Mouse (Mus musculus): ENCODE results near the gene Pml. TPM values are rescaled to one million over a fixed set of nuclear protein-coding genes. Genes with fewer than 3 reads are reported as not detected.
"Not testable (repeated sequence)": the region's sequence is repeated elsewhere in the genome, so short reads cannot be mapped to it uniquely, and the experiment has no call there.

Gene Pml
- polyA plus RNA-seq, 1 experiment: 24.3 TPM

DNA sequence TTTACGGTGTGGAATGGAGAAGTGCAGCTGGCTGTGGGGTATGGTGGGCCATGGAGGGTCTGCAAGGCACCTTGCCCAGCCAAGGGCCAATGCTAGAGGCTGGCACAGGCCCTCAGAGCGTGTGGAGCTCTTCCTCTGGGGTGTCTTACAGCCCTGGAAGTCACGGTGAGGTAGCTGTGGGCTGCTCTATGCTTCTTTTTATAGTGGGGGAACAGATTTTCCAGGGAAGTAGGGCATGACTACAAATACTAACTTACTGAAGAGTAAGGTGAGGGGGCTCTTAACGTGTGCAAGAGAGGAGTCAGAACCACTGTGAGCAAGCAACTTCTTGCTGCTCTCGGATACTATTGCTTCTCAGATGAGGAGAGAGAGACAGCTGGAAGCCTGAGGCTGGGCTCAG, 12.9 kb upstream of the Pml start:
- no peak overlapping the region for H3ac ChIP-seq (ENCODE audit: control insufficient read depth, insufficient read length, low read depth)
- H3K79me3 ChIP-seq (ENCODE audit: low read depth): no peaks in the 10 kb centered on the region
- H3K79me2 ChIP-seq (ENCODE audit: control insufficient read depth, insufficient read depth): no peaks in the 10 kb centered on the region
- no peak for TF ChIP-seq MYOD1 (IDR thresholded peaks at IDR 0.05; ENCODE audit: control insufficient read depth, insufficient read length, low read depth)
- no peak for TF ChIP-seq FOSL1 (IDR thresholded peaks at IDR 0.05; ENCODE audit: insufficient read depth, low read length, poor library complexity, severe bottlenecking)
- TF ChIP-seq MAX (IDR thresholded peaks at IDR 0.05): no peak
- TF ChIP-seq USF1 (IDR thresholded peaks at IDR 0.05; ENCODE audit: low read depth): no peak
- no peak for TF ChIP-seq MYOG (IDR thresholded peaks at IDR 0.05; ENCODE audit: control insufficient read depth, extremely low read depth, insufficient read length)
- no peak for TF ChIP-seq CEBPB (IDR thresholded peaks at IDR 0.05; ENCODE audit: low read depth)
- no peak for TF ChIP-seq CTCF (IDR thresholded peaks at IDR 0.05; ENCODE audit: control insufficient read depth, insufficient read depth, insufficient read length)
- no peak overlapping the region for H3K4me3 ChIP-seq (ENCODE audit: insufficient read depth, poor library complexity, severe bottlenecking)
- no peaks in the 10 kb centered on the region for H3K27me3 ChIP-seq (ENCODE audit: control insufficient read depth, insufficient read depth, insufficient read length)
- H3K36me3 ChIP-seq (ENCODE audit: control insufficient read depth, insufficient read depth): no peaks in the 10 kb centered on the region

DNA sequence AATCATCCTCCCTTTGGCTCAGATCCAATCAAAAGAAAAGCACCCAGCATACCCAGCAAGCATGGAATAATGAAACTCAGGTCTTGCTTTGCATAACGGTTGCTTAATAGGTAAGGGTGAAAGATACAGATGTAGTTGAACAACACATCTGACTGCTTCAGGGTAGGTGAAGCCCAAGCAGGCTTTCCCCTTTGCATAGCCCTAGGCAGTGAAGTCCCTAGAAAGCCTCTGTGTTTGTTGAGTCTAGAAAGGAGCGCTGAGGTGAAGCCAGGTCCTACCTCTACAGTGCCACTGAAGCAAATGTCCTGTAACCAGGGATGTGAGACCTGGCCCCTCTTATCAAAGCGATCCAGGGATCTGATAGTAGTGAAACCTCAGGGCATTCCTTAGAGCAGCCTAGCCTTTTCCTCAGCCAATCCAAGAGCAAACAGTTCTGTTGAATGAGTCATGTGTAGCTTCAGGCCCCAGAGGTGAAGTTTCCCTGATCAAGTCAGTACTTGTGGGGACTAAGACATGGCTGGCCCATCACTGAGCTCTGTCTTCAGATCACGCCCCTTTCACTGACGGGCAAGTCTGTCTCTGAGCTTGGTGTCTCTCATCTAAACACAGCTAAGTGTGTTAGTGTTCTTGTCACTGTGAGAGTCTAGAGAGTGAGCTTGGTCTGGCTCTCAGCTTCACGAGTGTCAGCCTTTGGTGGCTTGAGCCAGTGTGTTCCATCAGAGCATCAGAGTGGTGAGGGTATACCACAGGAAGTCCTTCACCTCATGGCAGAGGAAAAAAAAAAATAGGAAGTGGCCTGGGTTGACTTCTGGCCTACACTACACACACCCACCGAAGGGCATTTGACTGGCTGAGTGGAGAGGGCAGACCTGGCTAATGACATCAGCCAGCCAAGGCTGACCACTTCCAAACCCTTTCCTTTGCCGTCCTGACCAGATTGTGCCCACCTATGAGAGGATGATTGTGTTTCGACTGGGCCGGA, 6.4 kb upstream of the Pml start:
- no peak overlapping the region for H3ac ChIP-seq (ENCODE audit: control insufficient read depth, insufficient read length, low read depth)

DNA sequence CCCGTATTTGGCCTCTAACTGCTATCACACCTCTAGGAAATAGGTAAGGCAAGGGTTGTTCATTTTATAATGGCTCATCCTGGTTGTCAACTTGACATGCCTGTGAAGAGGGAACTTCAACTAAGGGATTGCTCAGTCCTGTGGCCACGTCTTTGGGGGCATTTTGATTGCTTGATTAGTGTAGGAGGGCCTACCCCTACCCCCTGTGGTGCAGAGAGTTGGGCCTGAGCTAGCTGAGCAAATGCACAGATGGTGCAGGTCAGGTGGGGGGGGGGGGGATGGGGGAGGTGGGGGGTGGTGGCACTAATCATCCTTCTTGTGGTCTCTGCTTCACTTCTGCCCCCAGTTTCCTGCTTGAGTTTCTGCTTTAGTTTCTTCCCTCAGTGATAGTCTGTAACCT, 5.5 kb upstream of the Pml start:
- Histone ChIP-seq H3ac (ENCODE audit: control insufficient read depth, insufficient read length, low read depth) (no peak overlapping the region), H3K36me3 (ENCODE audit: control insufficient read depth, insufficient read depth) (no peaks in the 10 kb centered on the region), H3K27me3 (ENCODE audit: control insufficient read depth, insufficient read depth, insufficient read length) (no peaks in the 10 kb centered on the region), H3K79me3 (ENCODE audit: low read depth) (no peaks in the 10 kb centered on the region), H3K79me2 (ENCODE audit: control insufficient read depth, insufficient read depth) (no peaks in the 10 kb centered on the region), H3K4me3 (ENCODE audit: insufficient read depth, poor library complexity, severe bottlenecking) (no peak overlapping the region)
- TF ChIP-seq MYOG (IDR thresholded peaks at IDR 0.05; ENCODE audit: control insufficient read depth, extremely low read depth, insufficient read length) (no peak), FOSL1 (IDR thresholded peaks at IDR 0.05; ENCODE audit: insufficient read depth, low read length, poor library complexity, severe bottlenecking) (no peak), MYOD1 (IDR thresholded peaks at IDR 0.05; ENCODE audit: control insufficient read depth, insufficient read length, low read depth) (no peak), CEBPB (IDR thresholded peaks at IDR 0.05; ENCODE audit: low read depth) (no peak), USF1 (IDR thresholded peaks at IDR 0.05; ENCODE audit: low read depth) (no peak), CTCF (IDR thresholded peaks at IDR 0.05; ENCODE audit: control insufficient read depth, insufficient read depth, insufficient read length) (no peak), MAX (IDR thresholded peaks at IDR 0.05) (no peak)

More for the DNA sequence above, 6.4 kb upstream of the Pml start:
- TF ChIP-seq MYOG (IDR thresholded peaks at IDR 0.05; ENCODE audit: control insufficient read depth, extremely low read depth, insufficient read length) (no peak), MAX (IDR thresholded peaks at IDR 0.05) (no peak), CTCF (IDR thresholded peaks at IDR 0.05; ENCODE audit: control insufficient read depth, insufficient read depth, insufficient read length) (no peak), USF1 (IDR thresholded peaks at IDR 0.05; ENCODE audit: low read depth) (no peak), CEBPB (IDR thresholded peaks at IDR 0.05; ENCODE audit: low read depth) (no peak), FOSL1 (IDR thresholded peaks at IDR 0.05; ENCODE audit: insufficient read depth, low read length, poor library complexity, severe bottlenecking) (no peak), MYOD1 (IDR thresholded peaks at IDR 0.05; ENCODE audit: control insufficient read depth, insufficient read length, low read depth) (no peak)
- no peaks in the 10 kb centered on the region for H3K27me3 ChIP-seq (ENCODE audit: control insufficient read depth, insufficient read depth, insufficient read length)
- no peaks in the 10 kb centered on the region for H3K36me3 ChIP-seq (ENCODE audit: control insufficient read depth, insufficient read depth)
- no peaks in the 10 kb centered on the region for H3K79me2 ChIP-seq (ENCODE audit: control insufficient read depth, insufficient read depth)
- no peaks in the 10 kb centered on the region for H3K79me3 ChIP-seq (ENCODE audit: low read depth)
- no peak overlapping the region for H3K4me3 ChIP-seq (ENCODE audit: insufficient read depth, poor library complexity, severe bottlenecking)

DNA sequence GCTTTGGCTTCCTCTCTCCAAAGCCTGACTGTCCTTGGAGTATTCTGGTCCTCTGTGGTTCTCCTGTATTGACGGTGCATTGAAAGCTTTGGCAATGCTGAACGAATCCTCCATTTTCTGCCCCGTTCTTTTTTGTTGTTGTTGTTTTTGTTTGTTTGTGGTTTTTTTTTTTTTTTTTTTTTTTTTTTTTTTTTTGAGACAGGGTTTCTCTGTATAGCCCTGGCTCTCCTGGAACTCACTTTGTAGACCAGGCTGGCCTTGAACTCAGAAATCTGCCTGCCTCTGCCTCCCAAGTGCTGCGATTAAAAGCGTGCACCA, 4.2 kb upstream of the Pml start:
- H3K27me3 ChIP-seq (ENCODE audit: control insufficient read depth, insufficient read depth, insufficient read length); H3K79me2 ChIP-seq (ENCODE audit: control insufficient read depth, insufficient read depth); H3K79me3 ChIP-seq (ENCODE audit: low read depth); H3K36me3 ChIP-seq (ENCODE audit: control insufficient read depth, insufficient read depth): not testable (repeated sequence)
- Histone ChIP-seq H3K4me3 (ENCODE audit: insufficient read depth, poor library complexity, severe bottlenecking) (peak overlapping the region; percentile 41), H3ac (ENCODE audit: control insufficient read depth, insufficient read length, low read depth) (peak overlapping the region; percentile 62)

DNA sequence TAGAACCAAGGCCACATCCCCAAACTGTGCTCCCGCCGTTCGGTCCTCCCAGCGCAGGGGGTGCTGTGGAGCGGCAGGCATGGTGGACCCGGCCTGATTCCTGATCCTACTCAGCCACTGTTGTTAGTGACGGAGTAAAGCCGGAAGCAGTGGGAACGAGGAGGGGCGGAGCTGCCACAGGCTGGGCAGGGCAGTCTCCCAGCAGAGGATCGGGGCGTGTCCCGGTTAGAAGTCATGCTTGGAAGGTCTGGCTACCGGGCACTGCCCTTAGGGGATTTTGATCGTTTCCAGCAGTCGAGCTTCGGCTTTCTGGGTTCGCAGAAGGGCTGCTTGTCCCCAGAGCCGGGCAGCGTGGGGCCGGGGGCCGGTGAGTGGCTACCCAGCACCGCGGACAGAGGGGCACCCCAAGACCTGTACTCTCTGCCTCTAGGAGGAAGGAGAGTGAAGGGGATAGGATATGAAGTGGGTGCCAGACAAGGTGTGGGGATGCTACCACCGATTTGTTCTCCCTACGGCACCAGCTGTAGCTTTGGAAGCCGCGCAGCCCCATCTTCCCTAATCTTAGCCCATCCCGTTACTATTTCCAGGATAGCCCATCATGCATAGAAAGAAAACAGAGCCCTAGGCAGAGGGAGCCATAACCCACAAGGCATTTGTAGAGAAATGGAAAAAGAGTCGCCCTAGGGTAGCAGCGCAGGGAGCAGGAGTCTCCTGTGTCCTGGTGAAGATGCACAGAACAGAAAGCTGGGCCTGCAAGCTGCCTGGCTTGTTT, 3.6 kb upstream of the Pml start, which contains the start of gene Stoml1:
Gene Stoml1, plus strand, starts transcription at position 132 of the 772 bp plus-strand sequence.
- peak within 1 kb of the TSS; percentile 62 for H3ac ChIP-seq (ENCODE audit: control insufficient read depth, insufficient read length, low read depth)
- no peaks in the 10 kb centered on the region for H3K36me3 ChIP-seq (ENCODE audit: control insufficient read depth, insufficient read depth)
- H3K27me3 ChIP-seq (ENCODE audit: control insufficient read depth, insufficient read depth, insufficient read length): no peaks in the 10 kb centered on the region
- H3K4me3 ChIP-seq (ENCODE audit: insufficient read depth, poor library complexity, severe bottlenecking): peak within 1 kb of the TSS; percentile 41
- peaks cover 14% of the 10 kb centered on the region for H3K79me2 ChIP-seq (ENCODE audit: control insufficient read depth, insufficient read depth)
- H3K79me3 ChIP-seq (ENCODE audit: low read depth): peaks cover 11% of the 10 kb centered on the region
- TF ChIP-seq CTCF (IDR thresholded peaks at IDR 0.05; ENCODE audit: control insufficient read depth, insufficient read depth, insufficient read length) (peak; percentile 96), MAX (IDR thresholded peaks at IDR 0.05) (peak; percentile 43), CEBPB (IDR thresholded peaks at IDR 0.05; ENCODE audit: low read depth) (no peak)

DNA sequence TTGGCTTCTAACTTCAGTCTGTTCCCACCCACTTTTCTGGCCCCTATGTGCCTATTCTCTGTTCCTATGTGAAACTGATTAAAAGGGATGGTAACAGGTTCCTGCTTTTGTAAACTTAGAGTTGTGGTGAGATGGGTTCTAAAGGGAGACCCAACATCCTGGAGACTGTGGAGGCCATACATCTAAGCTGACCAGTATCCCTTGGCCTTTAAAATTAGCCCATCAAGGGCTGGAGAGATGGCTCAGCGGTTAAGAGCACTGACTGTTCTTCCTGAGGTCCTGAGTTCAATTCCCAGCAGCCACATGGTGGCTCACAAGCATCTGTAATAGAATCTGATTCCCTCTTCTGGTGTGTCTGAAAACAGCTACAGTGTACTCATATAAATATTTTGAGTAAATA, 1.1 kb upstream of the Pml start:
- Histone ChIP-seq H3K79me2 (ENCODE audit: control insufficient read depth, insufficient read depth) (peaks cover 39% of the 10 kb centered on the region), H3K79me3 (ENCODE audit: low read depth) (peaks cover 24% of the 10 kb centered on the region), H3K36me3 (ENCODE audit: control insufficient read depth, insufficient read depth) (peaks cover 12% of the 10 kb centered on the region)
- not testable (repeated sequence) for H3K4me3 ChIP-seq (ENCODE audit: insufficient read depth, poor library complexity, severe bottlenecking); H3ac ChIP-seq (ENCODE audit: control insufficient read depth, insufficient read length, low read depth); H3K27me3 ChIP-seq (ENCODE audit: control insufficient read depth, insufficient read depth, insufficient read length)
